Mouse (Mus musculus) heart, adult 11 months (tissue): ENCODE measurements around the gene Speer4d.
"Not testable (repeated sequence)": the region's sequence is repeated elsewhere in the genome, so short reads cannot be mapped to it uniquely, and the experiment has no call there.

ENCODE experiments used
- DNase-seq: peaks from one replicate; pipeline ENCODE4 v3.0.0; 2022

The Speer4d gene

GRCm38 (mm10) chr5:15618764-15619163 is at the start of gene Speer4d:
Gene Speer4d, plus strand, starts transcription at chr5:15619064.
- DNase-seq: not testable (repeated sequence)

GRCm38 (mm10) chr5:15573735-15574134 is 45.1 kb upstream of the Speer4d start:
- DNase-seq: not testable (repeated sequence)

- DNase-seq: not testable (repeated sequence)
These were observed 41.8 kb upstream of the Speer4d start, which contains the start of gene Gm21083 for GRCm38 (mm10) chr5:15577033-15577432. Gene Gm21083, plus strand, starts transcription at chr5:15577333.

- not testable (repeated sequence) for DNase-seq
These were observed 32.5 kb upstream of the Speer4d start for GRCm38 (mm10) chr5:15586351-15586750.

- not testable (repeated sequence) for DNase-seq
These were observed 30.6 kb upstream of the Speer4d start for GRCm38 (mm10) chr5:15588291-15588690.

GRCm38 (mm10) chr5:15590635-15591034 is 28.2 kb upstream of the Speer4d start:
- not testable (repeated sequence) for DNase-seq

- DNase-seq: not testable (repeated sequence)
These were observed 27.3 kb upstream of the Speer4d start for GRCm38 (mm10) chr5:15591577-15591976.

- not testable (repeated sequence) for DNase-seq
These were observed 20.0 kb upstream of the Speer4d start for GRCm38 (mm10) chr5:15598831-15599230.

GRCm38 (mm10) chr5:15600342-15600741 is 18.5 kb upstream of the Speer4d start:
- not testable (repeated sequence) for DNase-seq

GRCm38 (mm10) chr5:15601481-15601880 is 17.4 kb upstream of the Speer4d start:
- DNase-seq: not testable (repeated sequence)

- DNase-seq: not testable (repeated sequence)
These were observed 16.9 kb upstream of the Speer4d start for GRCm38 (mm10) chr5:15601960-15602359.

GRCm38 (mm10) chr5:15602424-15602947 is 16.4 kb upstream of the Speer4d start:
- not testable (repeated sequence) for DNase-seq

GRCm38 (mm10) chr5:15603008-15603407 is 15.9 kb upstream of the Speer4d start:
- not testable (repeated sequence) for DNase-seq

GRCm38 (mm10) chr5:15603585-15603984 is 15.3 kb upstream of the Speer4d start:
- DNase-seq: not testable (repeated sequence)

GRCm38 (mm10) chr5:15606677-15607076 is 12.2 kb upstream of the Speer4d start:
- DNase-seq: peak; percentile 92

- DNase-seq: not testable (repeated sequence)
These were observed 8.2 kb upstream of the Speer4d start for GRCm38 (mm10) chr5:15610695-15611094.

GRCm38 (mm10) chr5:15616195-15616594 is 2.7 kb upstream of the Speer4d start:
- DNase-seq: peak; percentile 73

GRCm38 (mm10) chr5:15628136-15628535 is 9.3 kb downstream of the Speer4d start:
- not testable (repeated sequence) for DNase-seq

GRCm38 (mm10) chr5:15630068-15630467 is 11.2 kb downstream of the Speer4d start:
- not testable (repeated sequence) for DNase-seq

GRCm38 (mm10) chr5:15637637-15638036 is 18.8 kb downstream of the Speer4d start:
- not testable (repeated sequence) for DNase-seq

- DNase-seq: not testable (repeated sequence)
These were observed 26.8 kb downstream of the Speer4d start for GRCm38 (mm10) chr5:15645707-15646106.

- DNase-seq: not testable (repeated sequence)
These were observed 33.5 kb downstream of the Speer4d start for GRCm38 (mm10) chr5:15652334-15652733.

- not testable (repeated sequence) for DNase-seq
These were observed 38.1 kb downstream of the Speer4d start, which contains the start of gene 4930572O03Rik for GRCm38 (mm10) chr5:15656959-15657358. Gene 4930572O03Rik, minus strand, starts transcription at chr5:15657059.

- DNase-seq: not testable (repeated sequence)
These were observed 45.0 kb downstream of the Speer4d start for GRCm38 (mm10) chr5:15663847-15664246.

- not testable (repeated sequence) for DNase-seq
These were observed 51.9 kb downstream of the Speer4d start for GRCm38 (mm10) chr5:15670789-15671188.
